Mouse (Mus musculus) spleen, adult 2 months (tissue): Measurements from ENCODE around the gene Nudt5.

Experiments
- CTCF ChIP-seq: fragments of 200-500 bp; IDR thresholded peaks from 2 replicates; pipeline ENCODE4 v1.5.1; 2011; ENCODE audit warnings: mild to moderate bottlenecking, inconsistent platforms; ENCODE audit not compliant: insufficient read depth, insufficient read length, insufficient replicate concordance; ENCODE audit errors: extremely low read depth
- POLR2A ChIP-seq: fragments of 200-500 bp; IDR thresholded peaks from 2 replicates; pipeline ENCODE4 v1.6.1; 2011; ENCODE audit warnings: low read depth, low read length, inconsistent platforms

GRCm38 (mm10) chr2:5911282-5911965 lies 66.6 kb downstream of the Nudt5 start:
- TF ChIP-seq POLR2A (no peak), CTCF (no peak)
